Mouse (Mus musculus): ENCODE data around the gene Tbc1d32. TPM values are rescaled to one million over a fixed set of nuclear protein-coding genes. Genes with fewer than 3 reads are reported as not detected.

Gene Tbc1d32
- polyA plus RNA-seq, 1 experiment from 2014 or later, result 1.6 TPM

DNA sequence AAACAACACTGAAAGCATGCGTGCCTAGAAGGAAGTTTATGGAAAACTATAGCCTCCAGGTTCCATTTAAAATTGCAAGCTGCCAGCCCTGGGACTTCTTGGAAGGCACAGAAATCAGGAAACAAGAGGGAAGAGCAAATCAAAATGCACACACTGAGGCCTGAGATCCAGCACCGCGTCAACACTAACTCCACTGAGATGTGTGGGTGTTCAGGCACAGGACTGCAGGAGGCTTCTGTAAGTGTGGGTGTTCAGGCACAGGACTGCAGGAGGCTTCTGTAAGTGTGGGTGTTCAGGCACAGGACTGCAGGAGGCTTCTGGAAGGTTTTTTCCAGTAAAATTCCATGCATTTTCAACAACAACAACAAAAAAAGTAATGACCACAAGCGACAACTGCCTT lies 62.7 kb downstream of the Tbc1d32 start:
- DNase-seq (ENCODE audit: low spot score), result no peak
- no peaks in the 10 kb centered on the region for H3K27me3 ChIP-seq (ENCODE audit: control insufficient read depth, insufficient read depth, low read length)
- no peak overlapping the region for H3K27ac ChIP-seq (replicated peaks)
- ATAC-seq (ENCODE audit: low FRiP score, low TSS enrichment), result no peak
- no peak overlapping the region for H3K4me3 ChIP-seq (ENCODE audit: low read depth, low read length)
- H3K4me1 ChIP-seq (replicated peaks; ENCODE audit: control insufficient read depth, insufficient read depth), result no peaks in the 10 kb centered on the region
- H3K9ac ChIP-seq (ENCODE audit: low read length), result no peak overlapping the region
- H3K36me3 ChIP-seq (ENCODE audit: control insufficient read depth, insufficient read depth, low read length), result no peaks in the 10 kb centered on the region
- no peaks in the 10 kb centered on the region for H3K9me3 ChIP-seq (ENCODE audit: control insufficient read depth, low read length)
- no peak overlapping the region for H3K4me2 ChIP-seq (replicated peaks; ENCODE audit: low read depth)
- WGBS, result 85% methylated on average over 4 of the region's 4 CpGs
- TF ChIP-seq CTCF (IDR thresholded peaks at IDR 0.05; ENCODE audit: low read depth), result no peak
- no peak for TF ChIP-seq EP300 (optimal IDR thresholded peaks at IDR 0.05)

DNA sequence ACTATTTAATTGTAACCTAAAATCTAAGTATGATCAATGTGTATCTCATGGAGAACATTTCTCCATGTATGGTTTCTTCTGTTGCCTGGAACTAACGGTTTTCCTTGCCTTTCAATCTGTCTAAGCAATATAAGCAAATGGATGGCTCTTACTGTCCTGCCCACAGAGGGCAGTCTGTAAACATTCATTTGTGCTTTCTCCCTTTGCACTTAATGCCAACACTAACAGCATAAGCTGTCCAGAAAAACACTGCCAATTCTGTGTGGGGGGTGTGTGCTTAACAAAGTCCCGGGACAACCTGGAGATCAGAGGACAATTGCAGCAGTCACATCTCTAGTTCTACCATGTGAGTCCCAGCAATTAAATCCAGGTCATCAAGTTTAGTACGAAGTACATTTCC lies 64.1 kb downstream of the Tbc1d32 start:
- Histone ChIP-seq H3K4me1 (replicated peaks; ENCODE audit: control insufficient read depth, insufficient read depth) (no peaks in the 10 kb centered on the region), H3K4me3 (ENCODE audit: low read depth, low read length) (no peak overlapping the region), H3K36me3 (ENCODE audit: control insufficient read depth, insufficient read depth, low read length) (no peaks in the 10 kb centered on the region), H3K4me2 (replicated peaks; ENCODE audit: low read depth) (no peak overlapping the region), H3K9me3 (ENCODE audit: control insufficient read depth, low read length) (no peaks in the 10 kb centered on the region), H3K27ac (replicated peaks) (no peak overlapping the region), H3K9ac (ENCODE audit: low read length) (no peak overlapping the region), H3K27me3 (ENCODE audit: control insufficient read depth, insufficient read depth, low read length) (no peaks in the 10 kb centered on the region)
- ATAC-seq (ENCODE audit: low FRiP score, low TSS enrichment), result no peak
- WGBS, result 66% methylated on average over 3 of the region's 3 CpGs
- no peak for DNase-seq (ENCODE audit: low spot score)
- TF ChIP-seq CTCF (IDR thresholded peaks at IDR 0.05; ENCODE audit: low read depth) (peak; percentile 14; the same call in 1 of the 2 replicates), EP300 (optimal IDR thresholded peaks at IDR 0.05) (no peak)

DNA sequence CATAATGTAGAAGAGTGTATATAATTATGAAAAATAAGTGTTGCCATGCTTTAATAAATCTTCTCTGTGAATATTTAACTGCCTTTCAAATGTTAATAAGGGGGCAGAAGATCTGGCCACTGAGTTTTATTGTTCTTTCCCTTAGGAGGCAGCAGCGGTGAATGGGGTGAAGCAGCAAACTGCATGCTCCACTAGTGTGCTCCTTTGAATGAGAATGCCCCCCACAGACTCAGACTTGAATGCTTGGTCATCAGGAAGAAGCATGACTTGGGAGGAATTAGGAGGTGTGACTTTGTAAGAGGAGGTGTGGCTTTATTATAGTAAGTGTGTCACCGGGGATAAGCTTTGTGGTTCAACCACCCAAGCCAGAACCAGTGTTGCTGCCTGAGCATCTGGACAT lies 69.7 kb downstream of the Tbc1d32 start:
- Histone ChIP-seq H3K4me3 (ENCODE audit: low read depth, low read length) (no peak overlapping the region), H3K27me3 (ENCODE audit: control insufficient read depth, insufficient read depth, low read length) (no peaks in the 10 kb centered on the region), H3K36me3 (ENCODE audit: control insufficient read depth, insufficient read depth, low read length) (no peaks in the 10 kb centered on the region), H3K4me1 (replicated peaks; ENCODE audit: control insufficient read depth, insufficient read depth) (no peaks in the 10 kb centered on the region), H3K9ac (ENCODE audit: low read length) (no peak overlapping the region), H3K9me3 (ENCODE audit: control insufficient read depth, low read length) (no peaks in the 10 kb centered on the region), H3K27ac (replicated peaks) (no peak overlapping the region), H3K4me2 (replicated peaks; ENCODE audit: low read depth) (no peak overlapping the region)
- TF ChIP-seq EP300 (optimal IDR thresholded peaks at IDR 0.05) (no peak), CTCF (IDR thresholded peaks at IDR 0.05; ENCODE audit: low read depth) (no peak)
- ATAC-seq (ENCODE audit: low FRiP score, low TSS enrichment), result no peak
- no peak for DNase-seq (ENCODE audit: low spot score)
- WGBS, result 86% methylated on average over 2 of the region's 2 CpGs

DNA sequence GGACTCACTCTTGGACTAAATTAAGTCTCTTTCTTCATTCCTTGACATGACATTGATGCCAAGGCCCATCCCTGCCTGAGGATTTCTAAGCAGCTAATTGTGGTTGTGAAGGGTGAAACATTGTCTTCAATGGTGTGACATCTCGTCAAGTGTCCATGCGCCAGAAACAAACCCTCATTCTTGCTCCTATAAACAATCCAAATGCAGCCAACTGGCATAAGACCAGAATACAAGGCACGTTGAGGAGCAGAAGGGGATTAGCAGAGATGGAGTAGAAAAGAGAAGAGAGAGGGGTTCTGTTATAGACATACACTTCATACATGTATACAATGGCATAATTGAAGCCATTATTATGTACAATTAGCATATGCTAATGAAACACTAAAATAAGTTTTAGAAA lies 70.3 kb downstream of the Tbc1d32 start:
- H3K9ac ChIP-seq (ENCODE audit: low read length), result no peak overlapping the region
- 65% methylated on average over 3 of the region's 3 CpGs for WGBS
- no peaks in the 10 kb centered on the region for H3K27me3 ChIP-seq (ENCODE audit: control insufficient read depth, insufficient read depth, low read length)

DNA sequence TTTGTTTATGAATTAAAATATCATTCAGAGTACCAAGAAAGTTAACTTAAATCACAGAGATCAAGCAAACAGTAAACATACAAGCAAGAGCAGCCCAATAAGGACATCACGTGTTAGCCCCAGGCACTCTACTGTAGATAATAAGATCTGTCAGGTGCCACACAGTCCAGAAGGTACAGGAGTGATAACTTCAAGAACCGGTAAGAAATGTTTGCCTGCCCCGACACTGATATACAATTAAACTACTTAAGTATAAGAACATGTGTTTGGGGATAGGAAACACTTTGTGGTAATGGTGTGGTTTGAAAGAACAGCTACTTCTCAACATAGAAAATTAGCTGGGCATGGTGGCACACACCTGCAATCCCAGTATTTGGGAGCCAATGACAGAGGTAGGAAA lies 71.5 kb downstream of the Tbc1d32 start:
- Histone ChIP-seq H3K36me3 (ENCODE audit: control insufficient read depth, insufficient read depth, low read length) (no peaks in the 10 kb centered on the region), H3K4me1 (replicated peaks; ENCODE audit: control insufficient read depth, insufficient read depth) (no peaks in the 10 kb centered on the region), H3K4me2 (replicated peaks; ENCODE audit: low read depth) (no peak overlapping the region), H3K9ac (ENCODE audit: low read length) (no peak overlapping the region), H3K27me3 (ENCODE audit: control insufficient read depth, insufficient read depth, low read length) (no peaks in the 10 kb centered on the region), H3K27ac (replicated peaks) (no peak overlapping the region), H3K9me3 (ENCODE audit: control insufficient read depth, low read length) (no peaks in the 10 kb centered on the region), H3K4me3 (ENCODE audit: low read depth, low read length) (no peak overlapping the region)
- TF ChIP-seq CTCF (IDR thresholded peaks at IDR 0.05; ENCODE audit: low read depth) (no peak), EP300 (optimal IDR thresholded peaks at IDR 0.05) (no peak)
- no peak for ATAC-seq (ENCODE audit: low FRiP score, low TSS enrichment)
- 94% methylated on average over 3 of the region's 3 CpGs for WGBS
- DNase-seq (ENCODE audit: low spot score), result no peak

More for the DNA sequence above, 70.3 kb downstream of the Tbc1d32 start:
- no peak for ATAC-seq (ENCODE audit: low FRiP score, low TSS enrichment)
- DNase-seq (ENCODE audit: low spot score), result no peak
- Histone ChIP-seq H3K4me3 (ENCODE audit: low read depth, low read length) (no peak overlapping the region), H3K36me3 (ENCODE audit: control insufficient read depth, insufficient read depth, low read length) (no peaks in the 10 kb centered on the region), H3K9me3 (ENCODE audit: control insufficient read depth, low read length) (no peaks in the 10 kb centered on the region), H3K4me1 (replicated peaks; ENCODE audit: control insufficient read depth, insufficient read depth) (no peaks in the 10 kb centered on the region), H3K27ac (replicated peaks) (no peak overlapping the region), H3K4me2 (replicated peaks; ENCODE audit: low read depth) (no peak overlapping the region)
- TF ChIP-seq EP300 (optimal IDR thresholded peaks at IDR 0.05) (no peak), CTCF (IDR thresholded peaks at IDR 0.05; ENCODE audit: low read depth) (no peak)

DNA sequence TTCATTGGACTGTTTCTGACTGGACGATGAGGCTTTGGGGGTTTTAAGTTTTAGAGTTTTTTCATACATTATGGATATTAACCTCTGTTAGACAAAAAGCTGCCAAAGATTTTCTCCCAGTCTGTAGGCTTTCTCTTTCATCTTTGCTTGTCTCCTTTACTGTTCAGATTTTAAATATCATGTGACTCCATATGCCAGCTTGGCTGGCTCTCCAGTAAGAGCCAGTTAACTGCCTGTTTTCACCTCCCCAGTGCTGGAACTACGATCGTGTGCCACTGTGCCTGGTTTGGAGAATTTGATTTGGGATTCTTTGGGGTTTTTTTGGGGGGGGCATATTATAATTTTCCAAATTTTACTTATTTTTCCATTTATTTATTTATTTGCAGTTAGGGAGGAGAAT lies 79.6 kb downstream of the Tbc1d32 start:
- WGBS, result 96% methylated on average over 3 of the region's 3 CpGs
- no peaks in the 10 kb centered on the region for H3K4me1 ChIP-seq (replicated peaks; ENCODE audit: control insufficient read depth, insufficient read depth)
- H3K9me3 ChIP-seq (ENCODE audit: control insufficient read depth, low read length), result no peaks in the 10 kb centered on the region

More for the DNA sequence above, 79.6 kb downstream of the Tbc1d32 start:
- DNase-seq (ENCODE audit: low spot score), result no peak
- no peak overlapping the region for H3K27ac ChIP-seq (replicated peaks)
- no peak overlapping the region for H3K4me3 ChIP-seq (ENCODE audit: low read depth, low read length)
- no peaks in the 10 kb centered on the region for H3K36me3 ChIP-seq (ENCODE audit: control insufficient read depth, insufficient read depth, low read length)
- no peak overlapping the region for H3K9ac ChIP-seq (ENCODE audit: low read length)
- no peaks in the 10 kb centered on the region for H3K27me3 ChIP-seq (ENCODE audit: control insufficient read depth, insufficient read depth, low read length)
- no peak overlapping the region for H3K4me2 ChIP-seq (replicated peaks; ENCODE audit: low read depth)
- ATAC-seq (ENCODE audit: low FRiP score, low TSS enrichment), result no peak
- TF ChIP-seq EP300 (optimal IDR thresholded peaks at IDR 0.05) (no peak), CTCF (IDR thresholded peaks at IDR 0.05; ENCODE audit: low read depth) (no peak)
